Mouse (Mus musculus) forebrain, embryonic 10.5 days (tissue): ENCODE measurements around the gene Rab40c. TPM values are rescaled to one million over a fixed set of nuclear protein-coding genes. Genes with fewer than 3 reads are reported as not detected.

Experiments
- DNase-seq: peaks from one replicate; pipeline ENCODE4 v3.0.0-alpha.2; 2017; ENCODE audit warnings: low spot score; ENCODE audit errors: extremely low spot score
- H3K27ac ChIP-seq: fragments of 300-500 bp; sonication (generic); 2 replicates; pipeline ENCODE4 v1.5.1; 2016; ENCODE audit warnings: mild to moderate bottlenecking
- H3K27me3 ChIP-seq: fragments of 300-500 bp; sonication (generic); 2 replicates; pipeline ENCODE4 v1.6.1; 2016; ENCODE audit warnings: mild to moderate bottlenecking; ENCODE audit not compliant: poor library complexity, severe bottlenecking
- H3K36me3 ChIP-seq: fragments of 300-500 bp; sonication (generic); replicated peaks from 2 replicates; pipeline ENCODE4 v1.6.1; 2016; ENCODE audit warnings: mild to moderate bottlenecking, moderate library complexity
- H3K4me1 ChIP-seq: fragments of 300-500 bp; sonication (generic); 2 replicates; pipeline ENCODE4 v1.6.1; 2016
- H3K4me3 ChIP-seq: fragments of 300-500 bp; sonication (generic); 2 replicates; pipeline ENCODE4 v1.5.1; 2016; ENCODE audit warnings: mild to moderate bottlenecking, moderate library complexity
- H3K9me3 ChIP-seq: fragments of 300-500 bp; sonication (generic); 2 replicates; pipeline ENCODE4 v1.6.1; 2016; ENCODE audit warnings: mild to moderate bottlenecking, moderate library complexity
- WGBS: fragments of 180-500 bp; shearing (Covaris S2); methylation state at CpG from one replicate; pipeline ENCODE4 v1.1.7; 2016; 5-methylcytosine and 5-hydroxymethylcytosine counted together
- polyA plus RNA-seq: library from polyadenylated mRNA; unstranded; fragments of >200 nt; fragmentation: Nextera tagmentation; extraction: Ambion mirVana; gene quantifications from 2 replicates; pipeline ENCODE4 v1.2.1, GENCODE M21; 2016

Rab40c gene
- polyA plus RNA-seq, 1 experiment from 2014 or later = 29.4 TPM

DNA sequence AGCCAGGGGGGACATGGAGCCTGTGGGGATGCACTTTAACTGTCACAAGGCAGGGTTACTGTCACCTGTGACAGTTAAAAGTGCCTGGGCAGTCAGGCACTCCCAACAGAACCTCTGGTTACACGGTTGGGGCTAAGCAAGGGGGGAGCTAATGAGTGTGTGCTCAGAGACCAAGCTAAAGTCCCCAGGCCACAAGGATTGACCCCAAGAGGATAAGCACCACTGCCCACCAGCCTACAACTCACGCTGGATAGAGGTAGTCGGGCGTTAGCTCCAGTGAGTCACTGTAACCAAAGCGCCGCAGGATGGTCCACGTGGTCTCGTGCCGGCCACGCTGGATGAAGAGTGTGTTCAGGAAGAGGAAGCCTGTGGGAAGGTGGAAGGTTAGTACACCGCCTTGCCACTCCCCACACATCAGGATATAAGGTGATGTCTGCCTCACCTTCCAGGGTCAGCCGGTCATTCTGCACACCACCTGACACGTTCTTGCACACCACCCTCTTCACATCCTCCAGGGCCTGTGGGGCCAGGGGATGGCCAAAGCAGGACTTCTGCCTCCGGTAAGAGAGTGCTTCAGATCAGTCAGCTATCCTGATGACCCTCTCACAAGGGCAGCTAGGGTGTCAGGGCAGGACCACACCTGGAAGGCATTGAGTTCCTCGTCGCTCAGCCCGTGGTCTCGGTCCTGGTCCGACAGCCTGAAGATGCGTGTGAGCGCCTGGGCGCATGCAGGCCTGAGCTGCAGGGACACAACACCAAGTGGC, 78.2 kb downstream of the Rab40c start, which contains the start of gene Gm20683:
Gm20683 (minus strand) TSS at position 647 of the 764 bp plus-strand sequence.
- Histone ChIP-seq H3K4me3 (no peak within 1 kb of the TSS; the same call in 1 of the 2 replicates), H3K27ac (no peak within 1 kb of the TSS), H3K9me3 (no peaks in the 10 kb centered on the region), H3K27me3 (no peaks in the 10 kb centered on the region), H3K4me1 (peaks cover 51% of the 10 kb centered on the region), H3K36me3 (peaks cover 75% of the 10 kb centered on the region)
- DNase-seq = no peak
- 94% methylated on average over 22 of the region's 22 CpGs for WGBS

DNA sequence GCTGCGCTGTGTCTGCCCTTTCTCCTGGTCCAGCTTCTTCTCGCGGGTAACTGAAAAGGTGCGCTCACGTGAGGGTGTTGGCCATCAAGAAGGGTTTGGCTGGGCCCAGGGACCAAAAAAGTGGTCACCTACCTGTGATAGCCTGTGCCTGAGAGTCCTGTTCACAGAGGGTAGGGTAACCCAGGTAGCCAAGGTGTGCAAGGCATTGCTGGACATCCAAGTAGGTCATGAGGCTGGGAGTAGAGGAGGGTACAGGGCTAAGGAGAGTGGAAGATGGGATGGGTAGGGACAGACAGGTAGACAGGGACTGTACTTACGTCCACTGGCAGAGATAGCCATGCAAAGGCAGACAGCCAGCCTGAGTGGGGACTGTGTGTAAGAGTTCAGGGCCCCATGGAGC, 79.0 kb downstream of the Rab40c start:
- H3K27me3 ChIP-seq = no peaks in the 10 kb centered on the region
- peaks cover 75% of the 10 kb centered on the region for H3K36me3 ChIP-seq
- H3K27ac ChIP-seq = no peak overlapping the region

DNA sequence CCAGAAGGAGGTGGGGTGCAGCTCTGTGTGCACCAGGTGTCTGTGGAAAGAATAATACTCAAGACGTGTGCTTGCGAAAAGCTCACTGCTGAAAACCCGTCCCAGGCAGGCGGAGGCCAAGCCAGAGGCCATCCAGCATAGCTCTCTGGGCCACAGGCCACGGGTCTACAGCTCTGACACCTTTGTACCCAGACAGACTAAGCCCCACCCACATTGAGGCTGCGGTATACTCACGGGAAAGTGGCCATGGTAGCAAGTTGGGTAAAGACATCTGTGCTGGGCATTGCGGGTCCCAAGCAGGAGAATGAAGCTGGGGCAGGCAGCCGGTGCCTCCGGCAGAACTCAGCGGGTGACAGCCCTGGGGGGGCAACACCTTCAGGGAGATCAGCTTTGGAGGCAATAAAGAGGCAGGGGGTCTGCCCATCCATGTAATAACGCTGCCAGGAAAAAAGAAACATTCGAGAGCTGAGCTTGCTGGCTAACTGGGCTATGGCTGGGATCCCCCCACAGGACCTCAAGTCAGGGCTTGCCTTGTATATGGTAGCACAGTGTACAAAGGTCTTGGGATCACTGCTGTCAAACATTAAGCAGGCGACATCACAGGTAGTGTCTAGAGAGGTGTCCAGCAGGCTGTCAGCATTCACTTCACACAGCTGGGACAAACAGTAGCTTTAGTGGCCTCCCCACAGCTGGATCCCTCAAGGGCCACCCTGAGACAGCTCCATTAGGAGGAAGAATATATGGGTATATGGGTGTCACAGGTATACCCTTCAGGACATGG, 79.9 kb downstream of the Rab40c start:
- DNase-seq = no peak
- 90% methylated on average over 14 of the region's 14 CpGs for WGBS
- Histone ChIP-seq H3K27ac (0 out of 2 replicates have a peak overlapping the region, but pooled peaks have one; percentile 4), H3K4me3 (peak overlapping the region; percentile 1), H3K9me3 (no peaks in the 10 kb centered on the region), H3K4me1 (peaks cover 63% of the 10 kb centered on the region), H3K36me3 (peaks cover 76% of the 10 kb centered on the region), H3K27me3 (no peaks in the 10 kb centered on the region)

More for the DNA sequence above, 79.0 kb downstream of the Rab40c start:
- DNase-seq = no peak
- Histone ChIP-seq H3K4me1 (peaks cover 59% of the 10 kb centered on the region), H3K4me3 (peak overlapping the region; percentile 18; the same call in 1 of the 2 replicates), H3K9me3 (no peaks in the 10 kb centered on the region)
- WGBS = 95% methylated on average over 6 of the region's 6 CpGs

DNA sequence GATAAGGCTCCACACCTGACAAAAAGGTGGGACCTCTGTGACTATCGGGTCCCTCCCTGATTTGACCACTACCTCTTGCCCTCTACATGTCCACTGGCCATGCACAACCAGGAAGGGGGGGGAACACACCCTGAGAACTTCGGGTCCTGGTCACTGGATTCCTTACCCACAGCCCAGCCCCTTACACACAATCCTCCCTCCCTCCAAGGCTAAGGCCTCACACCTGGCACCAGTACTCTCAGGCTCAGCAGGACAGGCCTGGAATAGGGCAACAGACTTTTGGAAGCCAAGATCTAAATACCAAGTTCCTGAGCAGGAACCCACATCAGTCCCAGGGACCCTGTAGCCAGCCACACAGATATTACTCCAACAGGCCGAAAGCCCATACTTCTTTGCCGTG, 80.6 kb downstream of the Rab40c start:
- Histone ChIP-seq H3K27me3 (no peaks in the 10 kb centered on the region), H3K9me3 (no peaks in the 10 kb centered on the region), H3K27ac (no peak overlapping the region), H3K4me3 (peak overlapping the region; percentile 1; the same call in 1 of the 2 replicates), H3K4me1 (peaks cover 63% of the 10 kb centered on the region), H3K36me3 (peaks cover 80% of the 10 kb centered on the region)
- DNase-seq = no peak
- WGBS = 90% methylated on average over 4 of the region's 4 CpGs

DNA sequence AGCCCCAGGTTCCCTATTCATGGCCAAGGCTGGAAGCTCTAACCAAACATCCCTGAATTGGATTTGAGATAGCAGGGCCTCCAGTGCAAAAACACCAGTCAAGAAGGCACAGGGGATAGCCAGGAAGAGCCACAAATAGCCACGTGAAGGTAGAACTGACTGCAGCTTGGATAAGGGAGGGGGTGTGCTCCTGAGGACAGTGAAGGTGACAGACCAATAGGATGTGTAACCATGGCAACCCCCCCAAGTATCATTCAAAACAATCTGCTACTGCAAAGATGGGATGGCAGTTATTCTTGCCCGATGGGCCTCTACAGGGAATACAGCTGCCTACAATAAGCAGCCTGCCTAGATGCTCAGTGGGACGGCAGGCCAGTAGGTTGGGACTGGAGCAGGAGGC, 82.0 kb downstream of the Rab40c start:
- Histone ChIP-seq H3K4me1 (peaks cover 58% of the 10 kb centered on the region), H3K4me3 (peak overlapping the region; percentile 53; the same call in 1 of the 2 replicates)
- 57% methylated on average over 3 of the region's 3 CpGs for WGBS

DNA sequence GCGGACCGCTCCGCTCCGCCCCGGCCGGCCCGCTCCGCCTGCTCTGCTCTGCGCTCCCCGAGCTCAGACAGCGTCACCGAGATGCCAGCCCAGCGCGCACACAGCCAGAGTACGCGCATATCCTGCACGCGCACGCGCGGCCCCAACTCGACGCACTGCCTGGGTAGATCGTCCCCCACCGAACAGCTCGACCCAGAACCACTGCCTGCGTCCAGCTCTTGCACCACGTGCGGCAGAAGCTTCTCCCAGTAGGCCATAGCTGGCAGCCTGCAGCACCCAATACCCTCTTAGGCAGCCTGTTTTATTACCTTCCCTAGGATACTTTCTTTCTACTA, 82.5 kb downstream of the Rab40c start, which contains the start of gene Rhbdl1:
Rhbdl1 (minus strand) TSS at position 220 of the 335 bp plus-strand sequence.
- Histone ChIP-seq H3K4me3 (peak within 1 kb of the TSS; percentile 53), H3K4me1 (peaks cover 62% of the 10 kb centered on the region), H3K27ac (peak within 1 kb of the TSS; percentile 81), H3K27me3 (no peaks in the 10 kb centered on the region), H3K36me3 (peaks cover 68% of the 10 kb centered on the region), H3K9me3 (no peaks in the 10 kb centered on the region)
- peak; percentile 65 for DNase-seq
- 3% methylated on average over 29 of the region's 29 CpGs for WGBS

More for the DNA sequence above, 82.0 kb downstream of the Rab40c start:
- Histone ChIP-seq H3K9me3 (no peaks in the 10 kb centered on the region), H3K27me3 (no peaks in the 10 kb centered on the region), H3K36me3 (peaks cover 73% of the 10 kb centered on the region), H3K27ac (0 out of 2 replicates have a peak overlapping the region, but pooled peaks have one; percentile 81)
- DNase-seq = no peak

DNA sequence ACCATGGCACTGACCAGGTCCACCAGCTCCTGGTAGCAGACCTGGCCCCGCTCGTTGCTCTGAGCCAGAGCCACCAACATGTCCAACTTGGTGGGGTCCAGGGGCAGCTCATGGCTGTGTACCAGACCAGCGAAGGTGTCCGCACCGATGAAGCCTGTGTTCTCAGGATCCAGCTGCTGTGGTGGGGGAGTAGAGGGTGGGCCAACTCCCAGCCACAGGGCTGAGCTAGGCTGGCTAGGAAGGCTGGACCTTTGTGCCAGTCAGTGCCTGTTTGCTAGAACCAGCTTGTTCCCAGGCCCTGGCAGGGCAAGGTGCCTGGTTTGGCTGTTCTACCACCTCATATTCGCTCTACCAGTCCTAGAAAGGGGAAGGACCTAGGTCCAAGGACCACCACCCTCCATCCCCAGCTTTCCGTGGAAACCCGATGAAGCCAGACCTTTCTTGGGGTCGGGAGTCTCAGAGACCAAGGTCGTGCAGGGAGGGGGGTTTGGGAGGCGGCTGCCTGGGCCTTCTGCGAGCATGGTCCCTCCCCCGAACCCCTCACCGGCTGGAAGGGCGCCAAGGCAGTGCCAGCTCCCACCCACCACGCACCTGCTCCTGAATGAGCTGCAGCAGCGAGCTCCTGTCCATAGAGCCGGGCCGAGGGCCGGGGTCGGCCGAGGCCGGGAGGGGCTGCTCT, 83.0 kb downstream of the Rab40c start:
- H3K27me3 ChIP-seq = no peaks in the 10 kb centered on the region

DNA sequence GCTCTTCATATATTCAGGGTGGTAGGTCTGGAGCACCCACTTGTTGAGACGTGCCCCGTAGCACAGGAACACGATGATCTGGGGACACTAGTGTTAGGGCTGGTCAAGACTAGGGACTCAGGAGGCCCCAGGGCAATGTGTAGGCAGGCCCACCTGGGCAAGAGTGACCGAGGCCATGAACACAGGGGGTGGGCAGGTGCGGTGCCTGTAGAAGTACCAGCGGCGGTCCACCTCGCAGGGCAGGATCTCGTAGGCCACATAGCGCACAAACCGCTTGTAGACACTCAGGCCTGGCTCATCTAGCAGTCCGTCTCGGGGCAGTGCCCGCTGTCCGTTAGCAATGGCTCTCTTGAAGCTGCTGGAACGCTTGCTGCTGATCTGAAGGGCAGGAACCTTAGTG, 83.7 kb downstream of the Rab40c start:
- peaks cover 74% of the 10 kb centered on the region for H3K4me1 ChIP-seq
- H3K27ac ChIP-seq = no peak overlapping the region
- no peaks in the 10 kb centered on the region for H3K9me3 ChIP-seq
- peak overlapping the region; percentile 53; the same call in 1 of the 2 replicates for H3K4me3 ChIP-seq
- H3K36me3 ChIP-seq = peaks cover 68% of the 10 kb centered on the region
- no peaks in the 10 kb centered on the region for H3K27me3 ChIP-seq
- DNase-seq = no peak
- 94% methylated on average over 16 of the region's 16 CpGs for WGBS

More for the DNA sequence above, 83.0 kb downstream of the Rab40c start:
- H3K4me1 ChIP-seq = peaks cover 67% of the 10 kb centered on the region
- peak overlapping the region; percentile 53 for H3K4me3 ChIP-seq
- DNase-seq = no peak
- H3K36me3 ChIP-seq = peaks cover 68% of the 10 kb centered on the region
- peak overlapping the region; percentile 81 for H3K27ac ChIP-seq
- H3K9me3 ChIP-seq = no peaks in the 10 kb centered on the region
- 24% methylated on average over 23 of the region's 23 CpGs for WGBS

DNA sequence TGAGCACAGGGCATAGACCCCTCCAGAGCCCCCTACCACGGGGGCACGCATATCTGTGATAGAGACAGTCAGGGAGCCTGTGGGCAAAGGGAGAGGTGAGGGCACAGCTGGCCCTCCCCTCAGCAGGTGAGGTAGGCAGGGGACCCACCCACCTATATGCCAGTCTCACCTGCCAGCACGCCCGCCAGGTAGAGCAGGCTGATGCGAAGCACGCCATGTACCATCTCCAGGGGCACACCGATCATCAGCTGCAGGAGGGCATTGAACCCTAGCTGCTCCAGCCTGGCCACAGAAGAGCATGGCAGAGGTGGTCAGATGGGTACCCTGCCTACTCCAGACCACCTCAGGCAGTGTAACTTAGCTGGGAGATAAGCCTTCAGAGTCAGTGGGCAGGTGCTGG, 84.2 kb downstream of the Rab40c start:
- no peak for DNase-seq
- H3K4me1 ChIP-seq = peaks cover 79% of the 10 kb centered on the region
- peak overlapping the region; percentile 77 for H3K4me3 ChIP-seq
- no peaks in the 10 kb centered on the region for H3K9me3 ChIP-seq
- no peaks in the 10 kb centered on the region for H3K27me3 ChIP-seq
- H3K36me3 ChIP-seq = peaks cover 68% of the 10 kb centered on the region
- no peak overlapping the region for H3K27ac ChIP-seq
- 96% methylated on average over 7 of the region's 7 CpGs for WGBS

DNA sequence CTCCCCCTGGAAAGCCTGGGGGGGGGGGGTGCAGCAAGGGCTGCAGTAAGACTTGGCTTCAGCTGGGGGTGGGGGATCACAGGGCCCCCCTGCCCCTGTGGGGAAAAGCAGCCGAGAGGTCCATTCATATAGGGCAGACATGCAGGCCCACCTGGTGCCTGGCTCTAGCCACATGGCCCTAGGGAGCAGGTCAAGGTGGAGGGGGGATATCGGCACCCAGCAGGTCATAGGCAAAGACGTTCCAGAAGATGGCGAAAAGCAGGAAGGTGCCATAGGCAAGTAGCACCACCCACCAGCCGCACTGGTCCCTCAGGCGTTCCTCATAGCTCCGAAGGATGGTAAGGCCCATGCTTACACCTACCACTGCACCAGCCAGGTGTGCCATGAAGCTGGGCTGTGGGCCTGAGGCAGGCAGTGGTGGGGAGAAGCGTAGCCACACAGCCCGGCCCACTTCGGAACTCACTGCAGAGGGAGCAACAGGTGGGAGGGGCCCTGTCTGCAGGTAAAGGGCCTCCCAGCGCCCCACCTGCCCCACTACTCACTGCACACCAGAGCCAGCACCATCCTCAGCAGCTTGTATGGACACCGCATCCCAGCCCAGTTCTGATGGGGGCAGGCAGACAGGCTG, 84.8 kb downstream of the Rab40c start:
- no peaks in the 10 kb centered on the region for H3K27me3 ChIP-seq
- peak overlapping the region; percentile 77 for H3K4me3 ChIP-seq
- no peaks in the 10 kb centered on the region for H3K9me3 ChIP-seq
- H3K27ac ChIP-seq = peak overlapping the region; percentile 96
- no peak for DNase-seq
- H3K36me3 ChIP-seq = peaks cover 68% of the 10 kb centered on the region
- 93% methylated on average over 12 of the region's 12 CpGs for WGBS
- H3K4me1 ChIP-seq = peaks cover 85% of the 10 kb centered on the region

DNA sequence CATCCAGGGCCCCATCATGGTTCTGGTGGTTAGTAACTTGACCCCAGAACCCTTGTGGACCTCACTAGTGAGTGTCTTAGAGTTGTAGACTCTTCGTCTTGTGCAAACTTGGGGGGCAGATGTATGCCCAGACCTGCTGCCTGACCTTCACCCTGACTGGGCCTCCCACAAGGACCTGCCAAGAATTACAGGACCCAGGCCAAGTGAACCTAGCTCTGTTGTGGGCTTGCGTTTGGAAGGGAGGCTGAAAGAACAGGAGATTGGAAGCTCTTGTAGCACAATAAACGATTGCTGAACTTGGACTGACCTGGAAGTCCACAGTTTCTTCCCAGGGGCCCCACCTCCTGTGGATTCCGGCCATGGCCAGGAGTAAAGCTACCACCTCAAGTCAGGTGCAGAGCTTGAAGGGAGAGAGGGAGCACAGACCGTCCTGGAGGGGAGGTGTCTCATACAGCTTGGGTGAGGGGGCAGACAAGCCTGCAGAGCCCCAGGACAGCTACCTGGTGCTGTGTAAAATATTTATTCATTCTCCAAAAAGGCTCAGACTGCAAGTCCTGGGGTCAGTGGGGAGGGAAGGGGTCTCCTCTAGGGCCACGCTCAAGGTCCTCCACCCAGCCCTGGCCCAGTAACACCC, 85.4 kb downstream of the Rab40c start:
- peaks cover 87% of the 10 kb centered on the region for H3K4me1 ChIP-seq
- no peaks in the 10 kb centered on the region for H3K27me3 ChIP-seq
- H3K9me3 ChIP-seq = no peaks in the 10 kb centered on the region
- no peak for DNase-seq
- peak overlapping the region; percentile 77 for H3K4me3 ChIP-seq
- peaks cover 65% of the 10 kb centered on the region for H3K36me3 ChIP-seq
- peak overlapping the region; percentile 96 for H3K27ac ChIP-seq
- 59% methylated on average over 6 of the region's 6 CpGs for WGBS

DNA sequence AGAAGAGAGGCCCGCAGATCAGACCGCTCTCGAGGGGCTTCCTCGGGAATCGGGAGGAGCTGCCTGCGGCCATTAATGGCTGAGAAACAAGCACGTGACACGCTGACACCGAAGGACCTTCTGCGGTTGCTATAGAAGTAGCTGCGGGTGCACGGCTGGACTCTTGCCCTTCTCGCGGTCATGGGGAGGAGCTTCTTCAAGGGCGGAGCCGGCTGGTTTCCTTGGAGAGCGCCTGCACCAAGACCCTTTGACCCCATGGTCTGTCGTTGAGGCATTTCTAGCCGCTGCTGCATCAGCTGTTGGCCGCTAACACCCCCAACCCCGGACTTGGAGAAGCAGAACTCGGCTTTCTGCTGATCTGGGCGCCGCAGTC, 86.2 kb downstream of the Rab40c start, which contains the start of gene Stub1:
Stub1 (minus strand) TSS at position 114 of the 373 bp plus-strand sequence.
- no peak for DNase-seq
- WGBS = under 1% methylated on average over 24 of the region's 24 CpGs
- H3K27me3 ChIP-seq = no peaks in the 10 kb centered on the region
- H3K36me3 ChIP-seq = peaks cover 60% of the 10 kb centered on the region
- peak within 1 kb of the TSS; percentile 96 for H3K27ac ChIP-seq
- peaks cover 91% of the 10 kb centered on the region for H3K4me1 ChIP-seq
- no peaks in the 10 kb centered on the region for H3K9me3 ChIP-seq
- peak within 1 kb of the TSS; percentile 77 for H3K4me3 ChIP-seq
